Mouse (Mus musculus) gastrocnemius, adult 2 months (tissue): Measurements from ENCODE around the gene Gcm1. TPM values are rescaled to one million over a fixed set of nuclear protein-coding genes. Genes with fewer than 3 reads are reported as not detected.

Source experiments
- DNase-seq: peaks from one replicate; pipeline ENCODE4 v3.0.0; 2022
- H3K27ac ChIP-seq: fragments of 200-600 bp; 2 replicates; pipeline ENCODE4 v1.8.1; 2022; ENCODE audit warnings: mild to moderate bottlenecking
- H3K4me3 ChIP-seq: fragments of 200-600 bp; 2 replicates; pipeline ENCODE4 v1.8.1; 2022; ENCODE audit warnings: mild to moderate bottlenecking, moderate library complexity
- CTCF ChIP-seq: fragments of 200-600 bp; IDR thresholded peaks from 2 replicates; pipeline ENCODE4 v1.8.1; 2022; ENCODE audit warnings: antibody characterized with exemption, mild to moderate bottlenecking, moderate library complexity
- intact Hi-C: fragments of 180-260 bp; cut with DNase I; formaldehyde crosslinking; loops from one replicate; pipeline ENCODE4 v1.15.1; 2025
- long read RNA-seq, 2 experiments: library from polyadenylated mRNA; stranded (forward); transcript quantifications; one replicate each; pipeline ENCODE4 v2.0.0; 2021
- total RNA-seq, 2 experiments: library from RNA; stranded (reverse); gene quantifications; 2 replicates each; pipeline ENCODE4 v1.2.3; 2021

Gene Gcm1
- not detected for total RNA-seq
- long read RNA-seq, experiment 1: 0 reads
- long read RNA-seq, experiment 2, partial matches to known transcripts: 0 of 1 reads
- long read RNA-seq, experiment 2, other reads (novel, unspliced or antisense): 1 of 1 reads

GRCm38 (mm10) chr9:78051677-78052076 is at the start of gene Gcm1:
Gene Gcm1 (plus strand): TSS chr9:78051924.
- intact Hi-C loops: no loop called here
- DNase-seq: no peak
- no peak within 1 kb of the TSS for H3K27ac ChIP-seq
- no peak for TF ChIP-seq CTCF
- no peak within 1 kb of the TSS for H3K4me3 ChIP-seq

GRCm38 (mm10) chr9:78003278-78003677 is 48.4 kb upstream of the Gcm1 start:
- DNase-seq: peak; percentile 30
- Histone ChIP-seq H3K4me3 (no peak overlapping the region), H3K27ac (no peak overlapping the region)
- no peak for TF ChIP-seq CTCF
- intact Hi-C loops: loop anchor here (5.0 kb wide), 1 partner anchor 91 kb away; no protein-coding TSS in a partner anchor

GRCm38 (mm10) chr9:78005481-78005880 is 46.2 kb upstream of the Gcm1 start:
- intact Hi-C loops: no loop called here
- H3K27ac ChIP-seq: no peak overlapping the region
- no peak overlapping the region for H3K4me3 ChIP-seq
- peak; percentile 23 for DNase-seq
- peak; percentile 53 for TF ChIP-seq CTCF

GRCm38 (mm10) chr9:78006209-78007001 is 45.3 kb upstream of the Gcm1 start:
- TF ChIP-seq CTCF: peak; percentile 99; the same call in 1 of the 2 replicates
- H3K4me3 ChIP-seq: 0 out of 2 replicates have a peak overlapping the region, but pooled peaks have one; percentile 7
- DNase-seq: peak; percentile 88
- peak overlapping the region; percentile 52; the same call in 1 of the 2 replicates for H3K27ac ChIP-seq
- intact Hi-C loops: loop anchor here (1.0 kb wide), 1 partner anchor 200 kb away; no protein-coding TSS in a partner anchor

GRCm38 (mm10) chr9:78009382-78009781 is 42.3 kb upstream of the Gcm1 start:
- intact Hi-C loops: no loop called here
- no peak for TF ChIP-seq CTCF

GRCm38 (mm10) chr9:78010187-78010586 is 41.5 kb upstream of the Gcm1 start:
- intact Hi-C loops: no loop called here
- no peak for DNase-seq
- Histone ChIP-seq H3K4me3 (no peak overlapping the region), H3K27ac (no peak overlapping the region)
- TF ChIP-seq CTCF: no peak

More at GRCm38 (mm10) chr9:78009382-78009781, 42.3 kb upstream of the Gcm1 start:
- no peak for DNase-seq
- Histone ChIP-seq H3K27ac (no peak overlapping the region), H3K4me3 (no peak overlapping the region)

- no peak overlapping the region for H3K27ac ChIP-seq
- H3K4me3 ChIP-seq: no peak overlapping the region
- TF ChIP-seq CTCF: no peak
- intact Hi-C loops: no loop called here
- no peak for DNase-seq
Measured at GRCm38 (mm10) chr9:78010707-78011106, 41.0 kb upstream of the Gcm1 start.

- H3K4me3 ChIP-seq: no peak overlapping the region
- intact Hi-C loops: no loop called here
Measured at GRCm38 (mm10) chr9:78012066-78012465, 39.7 kb upstream of the Gcm1 start.

GRCm38 (mm10) chr9:78012681-78013080 is 39.0 kb upstream of the Gcm1 start:
- Histone ChIP-seq H3K4me3 (no peak overlapping the region), H3K27ac (no peak overlapping the region)
- no peak for DNase-seq
- intact Hi-C loops: no loop called here
- no peak for TF ChIP-seq CTCF

More at GRCm38 (mm10) chr9:78012066-78012465, 39.7 kb upstream of the Gcm1 start:
- TF ChIP-seq CTCF: no peak
- H3K27ac ChIP-seq: no peak overlapping the region
- no peak for DNase-seq

- no peak overlapping the region for H3K4me3 ChIP-seq
- peak; percentile 28; the same call in 1 of the 2 replicates for TF ChIP-seq CTCF
- intact Hi-C loops: no loop called here
- H3K27ac ChIP-seq: no peak overlapping the region
- no peak for DNase-seq
Measured at GRCm38 (mm10) chr9:78013813-78014212, 37.9 kb upstream of the Gcm1 start.

- TF ChIP-seq CTCF: no peak
- Histone ChIP-seq H3K4me3 (no peak overlapping the region), H3K27ac (no peak overlapping the region)
- intact Hi-C loops: no loop called here
- no peak for DNase-seq
Measured at GRCm38 (mm10) chr9:78015816-78016215, 35.9 kb upstream of the Gcm1 start.

GRCm38 (mm10) chr9:78016288-78016687 is 35.4 kb upstream of the Gcm1 start:
- DNase-seq: no peak
- Histone ChIP-seq H3K4me3 (peak overlapping the region; percentile 53), H3K27ac (peak overlapping the region; percentile 21; the same call in 1 of the 2 replicates)
- intact Hi-C loops: no loop called here
- TF ChIP-seq CTCF: no peak

GRCm38 (mm10) chr9:78021256-78021655 is 30.5 kb upstream of the Gcm1 start:
- intact Hi-C loops: loop anchor here (10.0 kb wide), 1 partner anchor 426 kb away; no protein-coding TSS in a partner anchor
- peak overlapping the region; percentile 31 for H3K27ac ChIP-seq
- H3K4me3 ChIP-seq: no peak overlapping the region
- DNase-seq: no peak
- no peak for TF ChIP-seq CTCF
